Mouse (Mus musculus) heart, embryonic 14.5 days (tissue): ENCODE results near the gene Tex46. TPM values are rescaled to one million over a fixed set of nuclear protein-coding genes. Genes with fewer than 3 reads are reported as not detected.

Experiments used
- ATAC-seq: fragments of 200-750 bp; cut with Nextera tagmentation; 2 replicates; pipeline ENCODE4 v1.8.0; 2017; ENCODE audit warnings: low read depth, moderate TSS enrichment; ENCODE audit not compliant: insufficient number of reproducible peaks, insufficient read depth, low FRiP score
- H3K27ac ChIP-seq, 2 experiments: fragments of 200-500 bp in 1 of 2; fragments of 300-500 bp in 1 of 2; sonication (generic) in 1 of 2; replicated peaks in 1 of 2; 2 replicates each; pipeline ENCODE4 v1.5.1; 2012 to 2014; ENCODE audit warnings: low read depth in 2 of 2, low read length in 2 of 2, control low read depth in 1 of 2, mild to moderate bottlenecking in 1 of 2, mixed read lengths in 1 of 2; ENCODE audit not compliant: control insufficient read depth in 1 of 2, insufficient read depth in 1 of 2
- H3K27me3 ChIP-seq: fragments of 300-500 bp; sonication (generic); 2 replicates; pipeline ENCODE4 v1.6.1; 2014; ENCODE audit warnings: mild to moderate bottlenecking, low read length, control low read depth; ENCODE audit not compliant: control insufficient read depth, insufficient read depth
- H3K36me3 ChIP-seq: fragments of 300-500 bp; sonication (generic); 2 replicates; pipeline ENCODE4 v1.6.1; 2014; ENCODE audit warnings: mild to moderate bottlenecking, control low read depth, low read length, mixed read lengths; ENCODE audit not compliant: control insufficient read depth, insufficient read depth
- H3K4me1 ChIP-seq, 2 experiments: fragments of 200-500 bp in 1 of 2; fragments of 300-500 bp in 1 of 2; sonication (generic) in 1 of 2; 2 replicates each; pipeline ENCODE4 v1.6.1; 2012 to 2014; ENCODE audit warnings: low read length in 2 of 2, control low read depth in 1 of 2, mixed read lengths in 1 of 2; ENCODE audit not compliant: control insufficient read depth in 2 of 2, insufficient read depth in 2 of 2
- H3K4me2 ChIP-seq: fragments of 300-500 bp; sonication (generic); 2 replicates; pipeline ENCODE4 v1.6.1; 2014; ENCODE audit warnings: mild to moderate bottlenecking, low read length
- H3K4me3 ChIP-seq, 2 experiments: fragments of 200-500 bp in 1 of 2; fragments of 300-500 bp in 1 of 2; sonication (generic) in 1 of 2; 2 replicates each; pipeline ENCODE4 v1.5.1; 2012 to 2014; ENCODE audit warnings: low read length in 2 of 2, mild to moderate bottlenecking in 2 of 2, control low read depth in 1 of 2, low read depth in 1 of 2, moderate library complexity in 1 of 2; ENCODE audit not compliant: control insufficient read depth in 1 of 2, insufficient read depth in 1 of 2
- H3K9ac ChIP-seq: fragments of 300-500 bp; sonication (generic); 2 replicates; pipeline ENCODE4 v1.6.1; 2014; ENCODE audit warnings: mild to moderate bottlenecking, low read length
- H3K9me3 ChIP-seq: fragments of 300-500 bp; sonication (generic); 2 replicates; pipeline ENCODE4 v1.6.1; 2016; ENCODE audit warnings: low read length, control low read depth; ENCODE audit not compliant: control insufficient read depth
- WGBS: fragments of 180-500 bp; shearing (Covaris S2); extraction: QIAGEN DNeasy Blood & Tissue Kit; methylation state at CpG from one replicate; pipeline ENCODE4 v1.1.7; 2014; 5-methylcytosine and 5-hydroxymethylcytosine counted together
- polyA plus RNA-seq: library from polyadenylated mRNA; unstranded; fragments of >200 nt; fragmentation: Nextera tagmentation; extraction: Ambion mirVana; gene quantifications from 2 replicates; pipeline ENCODE4 v1.2.1, GENCODE M21; 2014

The Tex46 gene
- polyA plus RNA-seq, 1 experiment from 2014 or later = not detected

DNA sequence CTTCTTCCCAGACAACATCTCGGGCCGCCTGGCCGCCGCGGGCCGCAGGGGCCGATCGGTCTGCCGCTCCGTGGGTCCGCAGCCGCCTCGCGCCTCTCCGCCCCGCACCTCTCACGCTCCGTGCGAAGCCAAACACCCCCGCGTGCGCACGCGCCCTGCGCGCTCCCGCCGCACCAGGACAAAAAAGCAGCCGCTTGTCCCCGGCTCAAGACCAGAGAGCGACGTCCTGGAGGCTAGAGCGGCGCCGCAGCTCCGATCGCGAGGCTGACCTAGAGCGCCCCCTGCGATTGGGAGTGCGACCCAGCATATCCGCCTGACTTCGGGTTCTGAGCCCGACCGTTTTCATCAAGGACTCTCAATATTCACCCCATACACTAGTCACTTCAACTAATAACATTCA lies 7.7 kb upstream of the Tex46 start, which contains the start of gene Kdm1a:
Gene Kdm1a (minus strand): TSS at position 156 of the 400 bp plus-strand sequence.
- Histone ChIP-seq H3K27ac (peak within 1 kb of the TSS; percentile 82 to 83), H3K9ac (peak within 1 kb of the TSS; percentile 99), H3K9me3 (no peaks in the 10 kb centered on the region), H3K4me3 (peak within 1 kb of the TSS; percentile 98 to 99), H3K4me2 (peak within 1 kb of the TSS; percentile 73), H3K36me3 (no peaks in the 10 kb centered on the region), H3K27me3 (no peaks in the 10 kb centered on the region), H3K4me1 (peaks cover 0 to 12% of the 10 kb centered on the region in 2 experiments; a peak in 2 of 4 replicates)
- WGBS = under 1% methylated on average over 36 of the region's 45 CpGs
- peak; percentile 88 for ATAC-seq

DNA sequence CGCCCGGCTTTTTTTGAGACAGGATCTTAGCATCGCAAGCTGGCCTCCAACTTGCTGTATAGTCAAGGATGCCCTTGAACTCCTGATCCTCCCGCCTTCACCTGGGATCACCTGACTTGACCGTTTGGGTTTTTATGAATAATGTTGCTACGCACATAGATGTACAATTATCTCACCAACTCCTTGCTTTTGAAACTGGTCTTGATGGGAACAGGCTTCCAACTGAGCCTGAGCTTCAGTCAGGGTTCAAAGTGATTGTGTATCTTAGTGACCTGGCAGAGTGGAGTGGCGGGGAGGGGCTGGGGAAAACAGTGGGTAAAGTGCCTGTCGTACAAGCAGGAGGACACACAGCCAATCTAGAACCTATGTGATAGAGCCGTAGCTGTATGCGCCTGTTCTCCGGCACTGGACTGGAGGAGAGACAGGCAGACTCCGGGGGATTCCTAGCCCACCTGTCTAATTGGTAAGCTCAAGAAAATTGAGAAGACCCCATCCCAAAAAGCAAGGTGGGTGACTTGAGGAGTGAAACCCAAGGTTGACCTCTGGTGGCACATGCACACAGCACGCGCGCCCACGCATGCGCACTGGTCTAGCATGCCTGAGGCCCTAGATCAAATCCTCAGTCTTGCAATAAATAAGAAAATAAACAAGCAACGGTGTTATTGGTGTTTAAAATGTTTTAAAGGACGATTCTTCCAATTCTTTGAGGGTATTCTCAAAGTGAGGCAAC lies 4.3 kb upstream of the Tex46 start:
- ATAC-seq = no peak
- no peak overlapping the region for H3K9ac ChIP-seq
- 87% methylated on average over 19 of the region's 19 CpGs for WGBS
- no peaks in the 10 kb centered on the region for H3K36me3 ChIP-seq
- H3K4me3 ChIP-seq = no peak overlapping the region
- no peaks in the 10 kb centered on the region for H3K9me3 ChIP-seq
- no peak overlapping the region for H3K27ac ChIP-seq
- no peaks in the 10 kb centered on the region for H3K27me3 ChIP-seq
- H3K4me2 ChIP-seq = no peak overlapping the region
- H3K4me1 ChIP-seq = peaks cover 0 to 6% of the 10 kb centered on the region in 2 experiments; a peak in 2 of 4 replicates

DNA sequence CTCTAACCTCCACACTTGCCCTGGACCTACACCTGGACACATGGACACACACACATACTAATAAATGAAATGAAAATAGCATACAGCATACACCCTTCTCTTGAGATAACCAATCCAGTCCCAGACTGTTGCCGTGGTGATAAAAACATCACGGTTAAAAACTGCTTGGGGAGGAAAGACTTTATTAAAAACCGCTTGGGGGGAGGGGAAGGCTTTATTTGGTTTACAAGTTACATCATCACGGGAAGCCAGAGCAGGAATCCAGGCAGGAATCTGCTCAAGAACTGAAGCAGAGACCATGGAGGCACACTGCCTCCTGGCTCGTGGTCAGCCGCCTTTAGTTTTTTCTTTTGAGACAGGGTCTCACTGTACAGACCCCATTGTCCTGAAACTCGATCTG lies 3.4 kb downstream of the Tex46 start:
- Histone ChIP-seq H3K4me3 (no peak overlapping the region), H3K4me1 (peaks cover 0 to 2% of the 10 kb centered on the region in 2 experiments; a peak in 1 of 4 replicates), H3K4me2 (no peak overlapping the region), H3K27ac (no peak overlapping the region), H3K27me3 (no peaks in the 10 kb centered on the region), H3K9ac (no peak overlapping the region), H3K9me3 (no peaks in the 10 kb centered on the region), H3K36me3 (no peaks in the 10 kb centered on the region)
- 62% methylated on average over 7 of the region's 7 CpGs for WGBS
- ATAC-seq = no peak

DNA sequence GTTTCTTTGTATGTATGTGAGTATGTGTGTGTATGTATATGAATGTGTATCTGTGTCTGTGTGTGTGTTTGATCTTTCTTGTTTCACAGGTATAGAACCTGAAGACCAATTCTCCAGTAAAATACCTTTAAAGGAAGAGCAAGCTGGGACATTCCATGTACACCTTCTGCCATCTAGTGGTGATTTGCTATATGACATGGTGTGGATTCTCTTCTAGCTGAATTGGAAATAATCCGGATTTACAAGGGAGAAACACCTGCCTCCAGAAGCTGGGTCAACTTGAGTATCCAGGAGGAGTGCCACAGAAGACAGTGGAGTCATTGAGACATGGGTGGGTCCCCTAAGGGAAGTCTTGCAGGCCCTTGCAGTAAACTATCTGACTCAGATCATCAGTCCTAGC lies 11.1 kb downstream of the Tex46 start:
- no peak for ATAC-seq
- 3% methylated on average over 1 of the region's 1 CpGs for WGBS
- H3K27me3 ChIP-seq = peaks cover 6% of the 10 kb centered on the region; the same call in 1 of the 2 replicates
- no peaks in the 10 kb centered on the region for H3K36me3 ChIP-seq
- H3K4me2 ChIP-seq = no peak overlapping the region
- no peak overlapping the region for H3K27ac ChIP-seq
- peaks cover 4% of the 10 kb centered on the region in 2 experiments; a peak in 2 of 4 replicates for H3K4me1 ChIP-seq
- no peak overlapping the region for H3K4me3 ChIP-seq
- H3K9ac ChIP-seq = no peak overlapping the region
- H3K9me3 ChIP-seq = no peaks in the 10 kb centered on the region

DNA sequence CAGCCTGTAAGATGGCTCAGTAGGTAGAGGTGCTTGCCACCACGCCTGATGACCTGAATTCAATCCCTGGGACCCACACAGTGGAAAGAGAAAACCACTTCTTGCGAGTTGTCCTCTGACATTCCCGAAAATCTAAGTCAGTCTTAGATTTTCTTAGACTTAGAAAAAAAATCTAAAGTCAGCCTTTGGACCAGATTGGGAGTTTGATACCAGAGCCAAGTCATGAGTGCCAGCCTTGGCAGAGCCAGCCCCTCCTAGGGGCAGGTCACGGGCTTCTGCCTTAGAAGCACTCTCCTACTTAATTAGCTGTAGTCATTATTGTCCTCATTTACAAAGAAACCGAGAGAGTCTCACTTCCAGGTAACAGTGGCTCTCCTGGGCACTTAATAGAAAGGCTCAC lies 11.7 kb downstream of the Tex46 start:
- Histone ChIP-seq H3K27me3 (peaks cover 6% of the 10 kb centered on the region; the same call in 1 of the 2 replicates), H3K4me2 (no peak overlapping the region), H3K36me3 (no peaks in the 10 kb centered on the region), H3K9me3 (no peaks in the 10 kb centered on the region), H3K9ac (no peak overlapping the region), H3K4me1 (peaks cover 4% of the 10 kb centered on the region in 2 experiments; a peak in 2 of 4 replicates), H3K4me3 (no peak overlapping the region), H3K27ac (no peak overlapping the region)
- no peak for ATAC-seq
- WGBS = 59% methylated on average over 5 of the region's 5 CpGs

DNA sequence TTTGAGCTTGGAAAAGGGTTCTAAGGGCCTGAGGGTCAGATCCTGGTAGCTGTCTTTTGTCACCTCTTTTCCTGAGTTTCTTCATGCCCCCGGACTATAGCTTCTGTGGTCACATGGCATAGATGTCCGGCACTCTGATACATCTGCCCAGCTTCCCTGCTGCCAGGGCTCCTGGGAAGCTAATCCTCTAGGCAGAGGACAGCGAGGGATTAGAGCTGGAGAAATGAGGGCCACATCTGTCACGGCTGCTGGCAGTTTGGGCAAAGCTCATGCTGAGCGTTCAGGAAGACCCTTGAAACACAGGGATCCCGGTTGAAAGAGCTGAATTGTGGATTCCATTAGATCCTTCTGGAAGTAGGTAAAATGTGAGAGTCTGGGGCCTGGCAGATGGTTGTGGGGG lies 12.2 kb downstream of the Tex46 start, which contains the start of gene Lactbl1:
Gene Lactbl1 (plus strand): TSS at position 234 of the 400 bp plus-strand sequence.
- no peak for ATAC-seq
- H3K27me3 ChIP-seq = peaks cover 6% of the 10 kb centered on the region; the same call in 1 of the 2 replicates
- 36% methylated on average over 6 of the region's 6 CpGs for whole genome bisulfite sequencing
- H3K27ac ChIP-seq = no peak within 1 kb of the TSS
- peaks cover 4% of the 10 kb centered on the region in 2 experiments; a peak in 2 of 4 replicates for H3K4me1 ChIP-seq
- no peak within 1 kb of the TSS for H3K4me3 ChIP-seq
- H3K36me3 ChIP-seq = no peaks in the 10 kb centered on the region
- no peak within 1 kb of the TSS for H3K9ac ChIP-seq
- H3K9me3 ChIP-seq = no peaks in the 10 kb centered on the region
- H3K4me2 ChIP-seq = no peak within 1 kb of the TSS

DNA sequence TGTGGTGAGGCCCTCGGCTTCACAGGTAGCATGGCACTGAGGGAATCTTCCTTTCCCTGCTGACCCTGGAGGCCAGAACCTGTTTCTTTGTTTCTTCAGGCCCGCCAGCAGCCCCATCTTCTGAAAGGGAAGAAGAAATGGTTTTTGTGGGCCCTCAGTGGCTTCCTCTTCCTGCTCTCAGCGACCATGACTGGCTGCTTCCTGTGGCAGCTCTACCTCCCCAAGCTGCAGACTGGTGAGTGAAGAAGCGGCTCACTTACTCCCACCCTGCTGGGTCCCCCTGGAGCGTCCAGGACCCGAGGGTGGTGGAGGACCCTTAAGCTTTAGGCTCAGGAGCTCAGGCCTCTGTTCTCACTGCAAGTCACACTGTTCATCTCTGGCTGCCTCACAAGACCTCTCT lies 16.4 kb downstream of the Tex46 start:
- H3K4me1 ChIP-seq = peaks cover 5 to 8% of the 10 kb centered on the region in 2 experiments
- no peaks in the 10 kb centered on the region for H3K9me3 ChIP-seq
- no peak for ATAC-seq
- no peak overlapping the region for H3K4me2 ChIP-seq
- H3K36me3 ChIP-seq = no peaks in the 10 kb centered on the region
- peaks cover 6% of the 10 kb centered on the region; the same call in 1 of the 2 replicates for H3K27me3 ChIP-seq
- H3K27ac ChIP-seq = no peak overlapping the region
- no peak overlapping the region for H3K4me3 ChIP-seq
- H3K9ac ChIP-seq = no peak overlapping the region
- WGBS = 75% methylated on average over 6 of the region's 6 CpGs
